Mouse (Mus musculus): ENCODE data around the gene Esrra. TPM values are rescaled to one million over a fixed set of nuclear protein-coding genes. Genes with fewer than 3 reads are reported as not detected.
A peak's percentile ranks its signal among the peaks of the same experiment; 100 is the strongest.

Gene Esrra
- polyA plus RNA-seq, 1 experiment from 2014 or later: 18.0 TPM

GRCm38 (mm10) chr19:6876799-6877198 lies 44.8 kb downstream of the Esrra start:
- peaks cover 8% of the 10 kb centered on the region for H3K9me3 ChIP-seq (ENCODE audit: low read length)
- no peaks in the 10 kb centered on the region for H3K27me3 ChIP-seq (ENCODE audit: insufficient read depth, low read length)
- ATAC-seq (ENCODE audit: low FRiP score, low TSS enrichment): no peak

GRCm38 (mm10) chr19:6875834-6876233 lies 45.8 kb downstream of the Esrra start:
- Histone ChIP-seq H3K4me1 (ENCODE audit: insufficient read depth, low read length) (peaks cover 4% of the 10 kb centered on the region; the same call in 1 of the 2 replicates), H3K36me3 (ENCODE audit: insufficient read depth, low read length) (no peaks in the 10 kb centered on the region), H3K9ac (replicated peaks; ENCODE audit: low read length) (no peak overlapping the region), H3K9me3 (ENCODE audit: low read length) (peaks cover 8% of the 10 kb centered on the region), H3K4me3 (ENCODE audit: low read length) (no peak overlapping the region), H3K4me2 (replicated peaks; ENCODE audit: low read depth, low read length) (no peak overlapping the region), H3K27ac (ENCODE audit: low read length) (no peak overlapping the region), H3K27me3 (ENCODE audit: insufficient read depth, low read length) (no peaks in the 10 kb centered on the region)
- no peak for ATAC-seq (ENCODE audit: low FRiP score, low TSS enrichment)
- WGBS: 91% methylated on average over 6 of the region's 6 CpGs

More at GRCm38 (mm10) chr19:6876799-6877198, 44.8 kb downstream of the Esrra start:
- no peak overlapping the region for H3K9ac ChIP-seq (replicated peaks; ENCODE audit: low read length)
- H3K4me1 ChIP-seq (ENCODE audit: insufficient read depth, low read length): peaks cover 2% of the 10 kb centered on the region; the same call in 1 of the 2 replicates
- no peak overlapping the region for H3K4me2 ChIP-seq (replicated peaks; ENCODE audit: low read depth, low read length)
- H3K27ac ChIP-seq (ENCODE audit: low read length): no peak overlapping the region
- no peak overlapping the region for H3K4me3 ChIP-seq (ENCODE audit: low read length)
- H3K36me3 ChIP-seq (ENCODE audit: insufficient read depth, low read length): no peaks in the 10 kb centered on the region

- no peaks in the 10 kb centered on the region for H3K36me3 ChIP-seq (ENCODE audit: insufficient read depth, low read length)
- peaks cover 7% of the 10 kb centered on the region; the same call in 1 of the 2 replicates for H3K4me1 ChIP-seq (ENCODE audit: insufficient read depth, low read length)
- no peak overlapping the region for H3K27ac ChIP-seq (ENCODE audit: low read length)
- no peaks in the 10 kb centered on the region for H3K27me3 ChIP-seq (ENCODE audit: insufficient read depth, low read length)
- WGBS: 90% methylated on average over 1 of the region's 1 CpGs
- no peak for ATAC-seq (ENCODE audit: low FRiP score, low TSS enrichment)
- H3K9ac ChIP-seq (replicated peaks; ENCODE audit: low read length): no peak overlapping the region
- H3K9me3 ChIP-seq (ENCODE audit: low read length): no peaks in the 10 kb centered on the region
- H3K4me2 ChIP-seq (replicated peaks; ENCODE audit: low read depth, low read length): no peak overlapping the region
- no peak overlapping the region for H3K4me3 ChIP-seq (ENCODE audit: low read length)
These were observed 47.4 kb downstream of the Esrra start for GRCm38 (mm10) chr19:6874257-6874656.

GRCm38 (mm10) chr19:6872701-6873100 lies 48.9 kb downstream of the Esrra start:
- Histone ChIP-seq H3K9me3 (ENCODE audit: low read length) (no peaks in the 10 kb centered on the region), H3K9ac (replicated peaks; ENCODE audit: low read length) (no peak overlapping the region), H3K4me1 (ENCODE audit: insufficient read depth, low read length) (peaks cover 10% of the 10 kb centered on the region; the same call in 1 of the 2 replicates), H3K4me3 (ENCODE audit: low read length) (no peak overlapping the region), H3K27ac (ENCODE audit: low read length) (no peak overlapping the region), H3K27me3 (ENCODE audit: insufficient read depth, low read length) (no peaks in the 10 kb centered on the region), H3K36me3 (ENCODE audit: insufficient read depth, low read length) (no peaks in the 10 kb centered on the region), H3K4me2 (replicated peaks; ENCODE audit: low read depth, low read length) (no peak overlapping the region)
- WGBS: 68% methylated on average over 3 of the region's 3 CpGs
- no peak for ATAC-seq (ENCODE audit: low FRiP score, low TSS enrichment)

GRCm38 (mm10) chr19:6871574-6872271 lies 49.9 kb downstream of the Esrra start:
- Histone ChIP-seq H3K9me3 (ENCODE audit: low read length) (no peaks in the 10 kb centered on the region), H3K4me1 (ENCODE audit: insufficient read depth, low read length) (peaks cover 10% of the 10 kb centered on the region; the same call in 1 of the 2 replicates), H3K4me2 (replicated peaks; ENCODE audit: low read depth, low read length) (no peak overlapping the region), H3K27me3 (ENCODE audit: insufficient read depth, low read length) (no peaks in the 10 kb centered on the region), H3K4me3 (ENCODE audit: low read length) (no peak overlapping the region), H3K9ac (replicated peaks; ENCODE audit: low read length) (no peak overlapping the region), H3K36me3 (ENCODE audit: insufficient read depth, low read length) (no peaks in the 10 kb centered on the region), H3K27ac (ENCODE audit: low read length) (peak overlapping the region; percentile 66)
- 55% methylated on average over 5 of the region's 5 CpGs for WGBS
- ATAC-seq (ENCODE audit: low FRiP score, low TSS enrichment): peak; percentile 63

- 0% methylated on average over 5 of the region's 5 CpGs for WGBS
- H3K27me3 ChIP-seq (ENCODE audit: insufficient read depth, low read length): no peaks in the 10 kb centered on the region
- peak overlapping the region; percentile 53 for H3K4me2 ChIP-seq (replicated peaks; ENCODE audit: low read depth, low read length)
- peak overlapping the region; percentile 32 for H3K4me3 ChIP-seq (ENCODE audit: low read length)
- peak overlapping the region; percentile 41; the same call in 1 of the 2 replicates for H3K9ac ChIP-seq (replicated peaks; ENCODE audit: low read length)
- 0 out of 2 replicates have a peak, but pooled peaks have one; percentile 39 for ATAC-seq (ENCODE audit: low FRiP score, low TSS enrichment)
- 0 out of 2 replicates have a peak, but pooled peaks cover 3% of the 10 kb centered on the region for H3K9me3 ChIP-seq (ENCODE audit: low read length)
- H3K36me3 ChIP-seq (ENCODE audit: insufficient read depth, low read length): no peaks in the 10 kb centered on the region
- peaks cover 10% of the 10 kb centered on the region; the same call in 1 of the 2 replicates for H3K4me1 ChIP-seq (ENCODE audit: insufficient read depth, low read length)
- H3K27ac ChIP-seq (ENCODE audit: low read length): peak overlapping the region; percentile 51
These were observed 52.3 kb downstream of the Esrra start for GRCm38 (mm10) chr19:6869355-6869754.

- no peak overlapping the region for H3K9ac ChIP-seq (replicated peaks; ENCODE audit: low read length)
- H3K4me3 ChIP-seq (ENCODE audit: low read length): no peak overlapping the region
- H3K27me3 ChIP-seq (ENCODE audit: insufficient read depth, low read length): no peaks in the 10 kb centered on the region
- 75% methylated on average over 4 of the region's 4 CpGs for WGBS
- no peaks in the 10 kb centered on the region for H3K36me3 ChIP-seq (ENCODE audit: insufficient read depth, low read length)
- H3K9me3 ChIP-seq (ENCODE audit: low read length): 0 out of 2 replicates have a peak, but pooled peaks cover 3% of the 10 kb centered on the region
- no peak overlapping the region for H3K4me2 ChIP-seq (replicated peaks; ENCODE audit: low read depth, low read length)
- no peak overlapping the region for H3K27ac ChIP-seq (ENCODE audit: low read length)
- ATAC-seq (ENCODE audit: low FRiP score, low TSS enrichment): no peak
- H3K4me1 ChIP-seq (ENCODE audit: insufficient read depth, low read length): no peaks in the 10 kb centered on the region
These were observed 60.2 kb downstream of the Esrra start for GRCm38 (mm10) chr19:6861451-6861850.

Small RNAs within 50 kb of the gene (microRNA-seq; reads per million reads assigned to microRNA genes)
- gene Mir6990: 0.95 reads per million

Other genes with a start within 250 kb of the Esrra start
- 27.1 and 28.3 TPM in 2 replicates for gene Rps6ka4, start 81.2 kb downstream of the Esrra start, polyA plus RNA-seq (2015; fragmentation: Nextera tagmentation; extraction: Ambion mirVana)
- gene Ccdc88b, start 63.6 kb downstream of the Esrra start, polyA plus RNA-seq (2015; fragmentation: Nextera tagmentation; extraction: Ambion mirVana): 0.74 and 0.75 TPM in 2 replicates
- gene Trmt112, start 12.1 kb downstream of the Esrra start, polyA plus RNA-seq (2015; fragmentation: Nextera tagmentation; extraction: Ambion mirVana): 141 and 145 TPM in 2 replicates
- gene Prdx5, start 11.7 kb downstream of the Esrra start, polyA plus RNA-seq (2015; fragmentation: Nextera tagmentation; extraction: Ambion mirVana): 325 and 350 TPM in 2 replicates
- 3.4 and 3.7 TPM in 2 replicates for gene Catsperz, start 3.6 kb upstream of the Esrra start, polyA plus RNA-seq (2015; fragmentation: Nextera tagmentation; extraction: Ambion mirVana)
- 0.42 and 0.71 TPM in 2 replicates for gene Kcnk4, start 12.7 kb upstream of the Esrra start, polyA plus RNA-seq (2015; fragmentation: Nextera tagmentation; extraction: Ambion mirVana)
- 71.2 and 86.6 TPM in 2 replicates for gene Bad, start 20.0 kb upstream of the Esrra start, polyA plus RNA-seq (2015; fragmentation: Nextera tagmentation; extraction: Ambion mirVana)
- gene Gpr137, start 20.7 kb upstream of the Esrra start, polyA plus RNA-seq (2015; fragmentation: Nextera tagmentation; extraction: Ambion mirVana): 29.5 and 30.4 TPM in 2 replicates
- gene Ppp1r14b, start 53.2 kb upstream of the Esrra start, polyA plus RNA-seq (2015; fragmentation: Nextera tagmentation; extraction: Ambion mirVana): 51.5 and 53.8 TPM in 2 replicates
- gene Plcb3, start 54.7 kb upstream of the Esrra start, polyA plus RNA-seq (2015; fragmentation: Nextera tagmentation; extraction: Ambion mirVana): 44.1 and 48.8 TPM in 2 replicates
- 139 and 150 TPM in 2 replicates for gene Fkbp2, start 58.7 kb upstream of the Esrra start, polyA plus RNA-seq (2015; fragmentation: Nextera tagmentation; extraction: Ambion mirVana)
- gene Vegfb, start 65.8 kb upstream of the Esrra start, polyA plus RNA-seq (2015; fragmentation: Nextera tagmentation; extraction: Ambion mirVana): 25.1 and 37.3 TPM in 2 replicates
- gene Dnajc4, start 70.8 kb upstream of the Esrra start, polyA plus RNA-seq (2015; fragmentation: Nextera tagmentation; extraction: Ambion mirVana): 26.8 and 27.3 TPM in 2 replicates
- gene Nudt22, start 74.3 kb upstream of the Esrra start, polyA plus RNA-seq (2015; fragmentation: Nextera tagmentation; extraction: Ambion mirVana): 30.9 and 35.0 TPM in 2 replicates
- 12.6 and 13.1 TPM in 2 replicates for gene Trpt1, start 74.3 kb upstream of the Esrra start, polyA plus RNA-seq (2015; fragmentation: Nextera tagmentation; extraction: Ambion mirVana)
- gene Fermt3, start 97.7 kb upstream of the Esrra start, polyA plus RNA-seq (2015; fragmentation: Nextera tagmentation; extraction: Ambion mirVana): 5.7 and 6.4 TPM in 2 replicates
- gene Stip1, start 118.2 kb upstream of the Esrra start, polyA plus RNA-seq (2015; fragmentation: Nextera tagmentation; extraction: Ambion mirVana): 305 and 314 TPM in 2 replicates
- 15.6 and 16.4 TPM in 2 replicates for gene Macrod1, start 135.0 kb upstream of the Esrra start, polyA plus RNA-seq (2015; fragmentation: Nextera tagmentation; extraction: Ambion mirVana)
- gene Flrt1, start 183.9 kb upstream of the Esrra start, polyA plus RNA-seq (2015; fragmentation: Nextera tagmentation; extraction: Ambion mirVana): 5.4 and 6.8 TPM in 2 replicates